8 mouse cellular contexts compared by ENCODE assay signal in genomic region chr11:87472058-87472457, GRCm38 (mm10).
DNase-seq lines count a peak whose midpoint lies in the region; ATAC-seq and TF ChIP-seq lines count a peak whose summit lies in the region.
"Not testable (repeated sequence)": the region's sequence is repeated elsewhere in the genome, so short reads cannot be mapped to it uniquely, and the experiment has no call there.

No protein-coding gene starts in this region.

- H3K4me1 ChIP-seq in embryonic fibroblast, embryonic 13.5 days (ENCODE audit: control insufficient read depth, insufficient read depth, low read length), result not testable (repeated sequence)
- H3K4me1 ChIP-seq in liver, embryonic 12.5 days, result peaks cover 32% of the 10 kb centered on the region

- H3K4me2 ChIP-seq in liver, embryonic 12.5 days, result not testable (repeated sequence)

- not testable (repeated sequence) for H3K27me3 ChIP-seq in liver, embryonic 12.5 days (replicated peaks)

- not testable (repeated sequence) for TF ChIP-seq CTCF in embryonic fibroblast, embryonic 13.5 days (IDR thresholded peaks at IDR 0.05; ENCODE audit: borderline replicate concordance, insufficient read depth, low read length)

- not testable (repeated sequence) for H3K9ac ChIP-seq in liver, embryonic 12.5 days

- H3K4me3 ChIP-seq in embryonic fibroblast, embryonic 13.5 days (ENCODE audit: insufficient read depth, low read length); liver, embryonic 12.5 days: not testable (repeated sequence)

- H3K9me3 ChIP-seq in liver, embryonic 12.5 days (replicated peaks), result not testable (repeated sequence)

- 25% methylated on average over 4 of the region's 4 CpGs for WGBS in liver, embryonic 12.5 days (ENCODE audit: insufficient replicate concordance)

- H3K27ac ChIP-seq in embryonic fibroblast, embryonic 13.5 days (ENCODE audit: insufficient read depth, low read length), result not testable (repeated sequence)
- H3K27ac ChIP-seq in liver, embryonic 12.5 days, result peak overlapping the region; percentile 51; the same call in 1 of the 2 replicates

- ATAC-seq in common myeloid progenitor, adult 5-6 weeks (replicated peaks; ENCODE audit: low read depth, poor library complexity, severe bottlenecking), result 0 out of 2 replicates have a peak, but pooled peaks have one; percentile 13
- 0 out of 2 replicates have a peak, but pooled peaks have one; percentile 5 for ATAC-seq in liver, embryonic 12.5 days

- DNase-seq in 3134 (ENCODE audit: extremely low read depth, insufficient read length, low spot score) (peak; percentile 56), MEL-GATA-1-ER (ENCODE audit: extremely low read depth, low read depth) (peak; percentile 51)
- peak; percentile 36 for DNase-seq in CD4-positive helper T cell, adult 2 months (ENCODE audit: low read depth, low spot score)
- peak; percentile 58 for DNase-seq in induced T-regulatory cell, adult 2 months (ENCODE audit: low read depth)
- DNase-seq in naive thymus-derived CD4-positive, alpha-beta T cell, adult 2 months (ENCODE audit: low read depth), result peak; percentile 39

- H3K36me3 ChIP-seq in liver, embryonic 12.5 days, result not testable (repeated sequence)

- peak; percentile 55 for TF ChIP-seq POLR2A in embryonic fibroblast, embryonic 13.5 days (IDR thresholded peaks at IDR 0.05; ENCODE audit: low read depth, low read length)
